Mouse (Mus musculus): Measurements from ENCODE around the gene Kmt2d.
"Not testable (repeated sequence)": the region's sequence is repeated elsewhere in the genome, so short reads cannot be mapped to it uniquely, and the experiment has no call there.

Kmt2d gene

GRCm38 (mm10) chr15:98827611-98828011 is 43.4 kb downstream of the Kmt2d start:
- no peak for DNase-seq

GRCm38 (mm10) chr15:98823434-98823833 is 47.6 kb downstream of the Kmt2d start:
- DNase-seq = no peak

GRCm38 (mm10) chr15:98822147-98822546 is 48.9 kb downstream of the Kmt2d start:
- no peak for DNase-seq

- DNase-seq = no peak
These were observed 49.6 kb downstream of the Kmt2d start for GRCm38 (mm10) chr15:98821403-98821802.

- DNase-seq = no peak
These were observed 50.1 kb downstream of the Kmt2d start for GRCm38 (mm10) chr15:98820937-98821336.

GRCm38 (mm10) chr15:98818171-98818570 is 52.8 kb downstream of the Kmt2d start:
- DNase-seq = no peak

GRCm38 (mm10) chr15:98812741-98813424 is 58.1 kb downstream of the Kmt2d start:
- no peak for DNase-seq

GRCm38 (mm10) chr15:98810212-98810611 is 60.8 kb downstream of the Kmt2d start:
- not testable (repeated sequence) for DNase-seq

GRCm38 (mm10) chr15:98809390-98809789 is 61.6 kb downstream of the Kmt2d start, which contains the start of gene Ddn:
Gene Ddn (minus strand): TSS chr15:98809490.
- no peak for DNase-seq

- peak; percentile 89 for DNase-seq
These were observed 62.3 kb downstream of the Kmt2d start for GRCm38 (mm10) chr15:98808651-98809134.

- peak; percentile 94 for DNase-seq
These were observed 62.9 kb downstream of the Kmt2d start for GRCm38 (mm10) chr15:98807895-98808650.

- peak; percentile 93 for DNase-seq
These were observed 63.9 kb downstream of the Kmt2d start for GRCm38 (mm10) chr15:98806809-98807770.

GRCm38 (mm10) chr15:98806071-98806808 is 64.8 kb downstream of the Kmt2d start:
- DNase-seq = no peak

- DNase-seq = peak; percentile 97
These were observed 65.5 kb downstream of the Kmt2d start for GRCm38 (mm10) chr15:98805324-98806040.

GRCm38 (mm10) chr15:98804054-98804453 is 67.0 kb downstream of the Kmt2d start:
- DNase-seq = peak; percentile 96

GRCm38 (mm10) chr15:98802926-98803325 is 68.1 kb downstream of the Kmt2d start:
- no peak for DNase-seq

- DNase-seq = peak; percentile 94
These were observed 71.6 kb downstream of the Kmt2d start for GRCm38 (mm10) chr15:98799396-98799795.

- DNase-seq = no peak
These were observed 72.1 kb downstream of the Kmt2d start for GRCm38 (mm10) chr15:98798903-98799302.

GRCm38 (mm10) chr15:98797835-98798492 is 73.0 kb downstream of the Kmt2d start:
- DNase-seq = peak; percentile 83

GRCm38 (mm10) chr15:98796803-98797595 is 74.0 kb downstream of the Kmt2d start:
- DNase-seq = peak; percentile 94

Measured in heart, adult 11 months (tissue).